Mouse (Mus musculus) lung, postnatal 0 days (tissue): ENCODE measurements around the gene Psap. TPM values are rescaled to one million over a fixed set of nuclear protein-coding genes. Genes with fewer than 3 reads are reported as not detected.
A peak's percentile ranks its signal among the peaks of the same experiment; 100 is the strongest.
"Not testable (repeated sequence)": the region's sequence is repeated elsewhere in the genome, so short reads cannot be mapped to it uniquely, and the experiment has no call there.

ENCODE experiments used
- ATAC-seq: fragments of 200-750 bp; cut with Nextera tagmentation; 2 replicates; pipeline ENCODE4 v1.8.0; 2017; ENCODE audit warnings: moderate library complexity
- DNase-seq: peaks from one replicate; pipeline ENCODE4 v3.0.0-alpha.2; 2016; ENCODE audit warnings: low spot score
- H3K27ac ChIP-seq: fragments of 300-500 bp; sonication (generic); 2 replicates; pipeline ENCODE4 v1.5.1; 2014; ENCODE audit warnings: antibody characterized with exemption, mild to moderate bottlenecking, low read length, mixed read lengths
- H3K27me3 ChIP-seq: fragments of 300-500 bp; sonication (generic); replicated peaks from 2 replicates; pipeline ENCODE4 v1.6.1; 2014; ENCODE audit warnings: low read length, mixed read lengths; ENCODE audit not compliant: insufficient read depth
- H3K36me3 ChIP-seq: fragments of 300-500 bp; sonication (generic); 2 replicates; pipeline ENCODE4 v1.6.1; 2014; ENCODE audit warnings: low read length, mixed read lengths; ENCODE audit not compliant: insufficient read depth
- H3K4me1 ChIP-seq: fragments of 300-500 bp; sonication (generic); 2 replicates; pipeline ENCODE4 v1.6.1; 2014; ENCODE audit warnings: antibody characterized with exemption, low read depth, low read length, mixed read lengths; ENCODE audit not compliant: insufficient read depth
- H3K4me2 ChIP-seq: fragments of 300-500 bp; sonication (generic); replicated peaks from 2 replicates; pipeline ENCODE4 v1.6.1; 2014; ENCODE audit warnings: low read depth, mild to moderate bottlenecking, low read length, moderate library complexity, mixed read lengths
- H3K4me3 ChIP-seq: fragments of 300-500 bp; sonication (generic); 2 replicates; pipeline ENCODE4 v1.5.1; 2014; ENCODE audit warnings: low read depth, low read length
- H3K9ac ChIP-seq: fragments of 300-500 bp; sonication (generic); replicated peaks from 2 replicates; pipeline ENCODE4 v1.6.1; 2014; ENCODE audit warnings: low read depth, mild to moderate bottlenecking
- H3K9me3 ChIP-seq: fragments of 300-500 bp; sonication (generic); 2 replicates; pipeline ENCODE4 v1.6.1; 2016; ENCODE audit warnings: low read length, mixed read lengths
- CTCF ChIP-seq: IDR thresholded peaks from 2 replicates; pipeline ENCODE4 v1.5.1; 2016; ENCODE audit warnings: antibody characterized with exemption, mild to moderate bottlenecking
- EP300 ChIP-seq: IDR thresholded peaks from 2 replicates; pipeline ENCODE4 v1.6.1; 2016; ENCODE audit warnings: antibody characterized with exemption, mild to moderate bottlenecking, control low read depth
- whole genome bisulfite sequencing: fragments of 180-500 bp; shearing (Covaris S2); extraction: QIAGEN DNeasy Blood & Tissue Kit; methylation state at CpG from one replicate; pipeline ENCODE4 v1.1.7; 2014; 5-methylcytosine and 5-hydroxymethylcytosine counted together
- polyA plus RNA-seq: library from polyadenylated mRNA; unstranded; fragments of >200 nt; fragmentation: Nextera tagmentation; extraction: Ambion mirVana; gene quantifications from 2 replicates; pipeline ENCODE4 v1.2.1, GENCODE M21; 2015

The Psap gene
- polyA plus RNA-seq, result 120 and 128 TPM in 2 replicates

GRCm38 (mm10) chr10:60277207-60278005 lies at the start of gene Psap:
TSS of gene Psap (plus strand) at chr10:60277627.
- peak; percentile 93 for ATAC-seq
- peak within 1 kb of the TSS; percentile 79 for H3K27ac ChIP-seq
- peak; percentile 94 for DNase-seq
- H3K4me1 ChIP-seq, result peaks cover 7% of the 10 kb centered on the region; the same call in 1 of the 2 replicates
- peak within 1 kb of the TSS; percentile 93 for H3K4me2 ChIP-seq
- H3K36me3 ChIP-seq, result no peaks in the 10 kb centered on the region
- H3K9me3 ChIP-seq, result no peaks in the 10 kb centered on the region
- TF ChIP-seq CTCF (peak; percentile 36), EP300 (no peak)
- peak within 1 kb of the TSS; percentile 64 for H3K4me3 ChIP-seq
- H3K9ac ChIP-seq, result peak within 1 kb of the TSS; percentile 77
- WGBS, result 2% methylated on average over 51 of the region's 54 CpGs
- no peaks in the 10 kb centered on the region for H3K27me3 ChIP-seq

GRCm38 (mm10) chr10:60227666-60228065 lies 49.8 kb upstream of the Psap start:
- no peak overlapping the region for H3K9ac ChIP-seq
- WGBS, result 68% methylated on average over 4 of the region's 4 CpGs
- no peak overlapping the region for H3K4me3 ChIP-seq
- no peak for TF ChIP-seq CTCF
- TF ChIP-seq EP300, result no peak
- H3K36me3 ChIP-seq, result no peaks in the 10 kb centered on the region
- H3K27ac ChIP-seq, result no peak overlapping the region
- H3K4me1 ChIP-seq, result no peaks in the 10 kb centered on the region
- ATAC-seq (no peak), DNase-seq (no peak)
- H3K4me2 ChIP-seq, result no peak overlapping the region
- no peaks in the 10 kb centered on the region for H3K27me3 ChIP-seq
- H3K9me3 ChIP-seq, result no peaks in the 10 kb centered on the region

- Histone ChIP-seq H3K36me3 (no peaks in the 10 kb centered on the region), H3K4me1 (no peaks in the 10 kb centered on the region), H3K27me3 (no peaks in the 10 kb centered on the region), H3K9me3 (no peaks in the 10 kb centered on the region), H3K27ac (no peak overlapping the region), H3K9ac (no peak overlapping the region), H3K4me2 (no peak overlapping the region), H3K4me3 (no peak overlapping the region)
- no peak for TF ChIP-seq EP300
- no peak for TF ChIP-seq CTCF
- DNase-seq (no peak), ATAC-seq (no peak)
- WGBS, result 81% methylated on average over 6 of the region's 6 CpGs
These were observed 48.3 kb upstream of the Psap start for GRCm38 (mm10) chr10:60229113-60229512.

- H3K4me2 ChIP-seq, result no peak overlapping the region
- ATAC-seq, result no peak
- no peaks in the 10 kb centered on the region for H3K27me3 ChIP-seq
- no peak overlapping the region for H3K4me3 ChIP-seq
- WGBS, result 63% methylated on average over 6 of the region's 6 CpGs
- no peaks in the 10 kb centered on the region for H3K36me3 ChIP-seq
- TF ChIP-seq EP300 (no peak), CTCF (no peak)
- no peak overlapping the region for H3K27ac ChIP-seq
- H3K4me1 ChIP-seq, result no peaks in the 10 kb centered on the region
- H3K9ac ChIP-seq, result no peak overlapping the region
- DNase-seq, result no peak
- H3K9me3 ChIP-seq, result no peaks in the 10 kb centered on the region
These were observed 46.9 kb upstream of the Psap start for GRCm38 (mm10) chr10:60230321-60231088.

GRCm38 (mm10) chr10:60234006-60234405 lies 43.4 kb upstream of the Psap start:
- Histone ChIP-seq H3K36me3 (no peaks in the 10 kb centered on the region), H3K4me2 (no peak overlapping the region), H3K9me3 (no peaks in the 10 kb centered on the region), H3K9ac (no peak overlapping the region), H3K27me3 (no peaks in the 10 kb centered on the region), H3K4me1 (no peaks in the 10 kb centered on the region), H3K27ac (no peak overlapping the region), H3K4me3 (no peak overlapping the region)
- TF ChIP-seq EP300 (no peak), CTCF (peak; percentile 38)
- ATAC-seq, result no peak
- DNase-seq, result no peak
- WGBS, result 63% methylated on average over 9 of the region's 9 CpGs

GRCm38 (mm10) chr10:60235876-60236275 lies 41.6 kb upstream of the Psap start:
- 94% methylated on average over 6 of the region's 6 CpGs for WGBS
- not testable (repeated sequence) for H3K27me3 ChIP-seq, ATAC-seq

More at GRCm38 (mm10) chr10:60235876-60236275, 41.6 kb upstream of the Psap start:
- H3K4me1 ChIP-seq, H3K27ac ChIP-seq, H3K9ac ChIP-seq, H3K36me3 ChIP-seq, H3K4me3 ChIP-seq, DNase-seq, H3K4me2 ChIP-seq, H3K9me3 ChIP-seq: not testable (repeated sequence)
